Mouse (Mus musculus) forebrain, embryonic 13.5 days (tissue): Measurements from ENCODE around the gene Sarnp. TPM values are rescaled to one million over a fixed set of nuclear protein-coding genes. Genes with fewer than 3 reads are reported as not detected.

Experiments
- ATAC-seq: fragments of 200-750 bp; cut with Nextera tagmentation; 2 replicates; pipeline ENCODE4 v1.8.0; 2017
- H3K27ac ChIP-seq: fragments of 300-500 bp; sonication (generic); 2 replicates; pipeline ENCODE4 v1.5.1; 2015; ENCODE audit warnings: inconsistent platforms, mild to moderate bottlenecking, moderate library complexity
- H3K27me3 ChIP-seq: fragments of 300-500 bp; sonication (generic); 2 replicates; pipeline ENCODE4 v1.6.1; 2015; ENCODE audit warnings: mild to moderate bottlenecking, inconsistent platforms
- H3K36me3 ChIP-seq: fragments of 300-500 bp; sonication (generic); 2 replicates; pipeline ENCODE4 v1.6.1; 2015; ENCODE audit warnings: mild to moderate bottlenecking, inconsistent platforms; ENCODE audit not compliant: poor library complexity, severe bottlenecking
- H3K4me1 ChIP-seq: fragments of 300-500 bp; sonication (generic); 2 replicates; pipeline ENCODE4 v1.6.1; 2015; ENCODE audit warnings: inconsistent platforms
- H3K4me2 ChIP-seq: fragments of 300-500 bp; sonication (generic); 2 replicates; pipeline ENCODE4 v1.6.1; 2015; ENCODE audit warnings: inconsistent platforms, mild to moderate bottlenecking, moderate library complexity
- H3K4me3 ChIP-seq: fragments of 300-500 bp; sonication (generic); 2 replicates; pipeline ENCODE4 v1.5.1; 2015; ENCODE audit warnings: mild to moderate bottlenecking, inconsistent platforms
- H3K9ac ChIP-seq: fragments of 300-500 bp; sonication (generic); 2 replicates; pipeline ENCODE4 v1.6.1; 2015; ENCODE audit warnings: mild to moderate bottlenecking, inconsistent platforms
- H3K9me3 ChIP-seq: fragments of 300-500 bp; sonication (generic); replicated peaks from 2 replicates; pipeline ENCODE4 v1.6.1; 2016; ENCODE audit warnings: inconsistent platforms
- WGBS: fragments of 180-500 bp; shearing (Covaris S2); methylation state at CpG from one replicate; pipeline ENCODE4 v1.1.7; 2015; 5-methylcytosine and 5-hydroxymethylcytosine counted together
- polyA plus RNA-seq: library from polyadenylated mRNA; unstranded; fragments of >200 nt; fragmentation: Nextera tagmentation; extraction: Ambion mirVana; gene quantifications from 2 replicates; pipeline ENCODE4 v1.2.1, GENCODE M21; 2015

Gene Sarnp
- polyA plus RNA-seq, 1 experiment from 2014 or later = 278 TPM

DNA sequence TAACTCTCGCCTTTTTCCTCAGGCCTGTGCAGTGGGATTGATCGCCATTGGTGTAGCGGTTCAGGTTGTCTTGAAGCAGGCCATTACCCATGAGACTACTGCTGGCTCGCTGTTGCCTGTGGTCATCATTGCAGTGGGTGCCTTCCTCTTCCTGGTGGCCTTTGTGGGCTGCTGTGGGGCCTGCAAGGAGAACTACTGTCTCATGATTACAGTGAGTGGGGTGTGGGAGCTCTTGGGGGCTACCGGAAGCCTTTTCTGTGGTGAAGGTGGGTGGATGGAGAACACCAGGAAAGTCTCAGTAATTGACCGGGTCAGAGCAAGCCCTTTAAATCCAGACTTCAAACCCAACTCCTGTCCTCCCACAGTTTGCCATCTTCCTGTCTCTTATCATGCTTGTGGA lies 94.3 kb downstream of the Sarnp start:
- WGBS = 98% methylated on average over 6 of the region's 6 CpGs
- Histone ChIP-seq H3K4me2 (peak overlapping the region; percentile 83; the same call in 1 of the 2 replicates), H3K9me3 (no peaks in the 10 kb centered on the region), H3K9ac (no peak overlapping the region), H3K27ac (no peak overlapping the region), H3K4me1 (peaks cover 16% of the 10 kb centered on the region), H3K4me3 (no peak overlapping the region), H3K27me3 (peaks cover 5% of the 10 kb centered on the region; the same call in 1 of the 2 replicates), H3K36me3 (peaks cover 8% of the 10 kb centered on the region; the same call in 1 of the 2 replicates)
- ATAC-seq = no peak

DNA sequence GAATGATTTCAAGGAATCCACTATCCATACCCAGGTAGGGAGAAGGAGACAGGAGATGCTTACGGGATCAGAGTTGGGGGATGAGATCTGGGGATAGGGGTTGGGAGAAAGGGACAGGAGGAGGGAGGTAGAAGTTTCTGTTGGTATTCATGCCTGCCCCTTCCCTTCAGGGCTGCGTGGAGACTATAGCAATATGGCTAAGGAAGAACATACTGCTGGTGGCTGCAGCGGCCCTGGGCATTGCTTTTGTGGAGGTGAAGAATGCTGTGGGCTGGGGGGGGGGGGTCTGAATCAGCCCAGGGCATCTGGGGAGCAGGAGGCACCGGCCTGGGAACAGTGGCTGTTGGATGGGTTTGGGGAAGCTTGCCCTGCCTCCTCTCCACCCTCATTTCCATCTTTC lies 95.1 kb downstream of the Sarnp start:
- Histone ChIP-seq H3K9me3 (no peaks in the 10 kb centered on the region), H3K4me1 (peaks cover 16% of the 10 kb centered on the region), H3K4me2 (no peak overlapping the region), H3K27ac (no peak overlapping the region), H3K9ac (no peak overlapping the region), H3K36me3 (peaks cover 13% of the 10 kb centered on the region; the same call in 1 of the 2 replicates), H3K27me3 (peaks cover 5% of the 10 kb centered on the region; the same call in 1 of the 2 replicates), H3K4me3 (no peak overlapping the region)
- no peak for ATAC-seq
- WGBS = 79% methylated on average over 4 of the region's 4 CpGs

DNA sequence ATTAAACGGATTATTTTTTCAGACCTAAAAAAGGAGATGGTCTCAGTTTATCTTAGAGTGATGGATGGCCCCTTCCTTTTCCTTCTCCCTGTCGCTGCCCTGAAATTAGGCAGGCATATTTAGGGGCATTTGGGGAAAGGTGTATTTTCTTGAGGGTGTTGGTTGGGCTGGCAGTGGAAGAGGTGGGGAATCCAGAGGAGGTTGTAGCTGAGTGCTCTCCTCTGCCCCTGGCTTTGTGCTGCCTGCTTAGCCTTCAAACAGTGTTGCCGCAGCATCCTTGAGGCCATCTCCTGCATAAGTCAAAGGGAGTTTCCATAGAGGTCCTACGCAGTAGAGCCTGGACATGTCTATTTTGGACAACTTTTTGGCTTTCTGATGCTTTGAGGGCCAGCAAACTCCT lies 95.7 kb downstream of the Sarnp start:
- no peak overlapping the region for H3K4me2 ChIP-seq
- no peak for ATAC-seq
- H3K36me3 ChIP-seq = peaks cover 18% of the 10 kb centered on the region
- H3K9me3 ChIP-seq = no peaks in the 10 kb centered on the region
- H3K4me1 ChIP-seq = peaks cover 16% of the 10 kb centered on the region
- peak overlapping the region; percentile 44; the same call in 1 of the 2 replicates for H3K27ac ChIP-seq
- WGBS = 90% methylated on average over 4 of the region's 4 CpGs
- no peak overlapping the region for H3K4me3 ChIP-seq
- H3K27me3 ChIP-seq = peaks cover 5% of the 10 kb centered on the region; the same call in 1 of the 2 replicates
- H3K9ac ChIP-seq = no peak overlapping the region

DNA sequence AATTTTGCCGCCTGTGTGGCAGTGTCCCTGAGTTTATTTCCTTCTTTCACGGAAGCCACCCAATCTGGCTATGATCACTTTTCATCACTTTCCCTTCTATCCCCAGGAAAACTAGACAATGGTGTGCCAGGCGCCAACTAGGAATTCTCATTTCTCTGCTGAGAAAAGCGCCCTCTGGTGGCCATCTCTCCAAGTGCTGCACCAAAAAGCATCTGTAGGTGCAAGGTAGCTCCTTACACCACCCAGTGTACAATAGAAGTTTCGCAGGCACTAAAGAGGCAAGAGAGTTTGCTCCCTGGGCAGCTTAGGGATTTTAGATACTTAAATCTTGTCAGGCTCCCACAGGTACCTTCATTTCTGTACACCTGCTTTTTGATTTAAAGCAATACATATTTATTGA lies 96.1 kb downstream of the Sarnp start:
- H3K4me2 ChIP-seq = no peak overlapping the region
- no peak overlapping the region for H3K9ac ChIP-seq
- H3K9me3 ChIP-seq = no peaks in the 10 kb centered on the region
- peaks cover 3% of the 10 kb centered on the region; the same call in 1 of the 2 replicates for H3K27me3 ChIP-seq
- no peak overlapping the region for H3K4me3 ChIP-seq
- no peak overlapping the region for H3K27ac ChIP-seq
- 4% methylated on average over 5 of the region's 5 CpGs for WGBS
- peaks cover 22% of the 10 kb centered on the region for H3K36me3 ChIP-seq
- peak; percentile 31 for ATAC-seq
- H3K4me1 ChIP-seq = peaks cover 16% of the 10 kb centered on the region

DNA sequence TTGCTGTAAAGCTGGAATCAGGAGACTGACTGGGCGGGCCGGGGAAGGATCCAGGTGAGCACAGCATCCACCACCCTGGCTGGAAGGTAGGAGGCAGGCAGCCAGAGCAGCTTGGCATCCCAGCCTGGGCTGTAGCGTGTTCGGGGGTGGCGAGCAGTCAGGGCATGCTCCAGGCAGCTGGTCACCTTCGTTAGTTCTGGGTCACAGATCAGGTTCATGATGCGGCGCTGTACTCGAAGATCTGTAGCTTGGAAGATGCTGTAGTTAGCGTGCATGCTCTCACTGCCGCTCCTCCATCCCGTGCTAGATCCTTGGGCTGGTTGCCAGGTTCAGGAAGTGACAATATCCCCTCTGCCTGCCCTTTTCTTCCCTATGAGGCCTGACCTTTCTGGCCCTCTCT lies 96.6 kb downstream of the Sarnp start:
- Histone ChIP-seq H3K36me3 (peaks cover 26% of the 10 kb centered on the region), H3K4me2 (no peak overlapping the region), H3K27ac (no peak overlapping the region), H3K4me3 (no peak overlapping the region), H3K27me3 (no peaks in the 10 kb centered on the region), H3K9ac (peak overlapping the region; percentile 2; the same call in 1 of the 2 replicates), H3K9me3 (no peaks in the 10 kb centered on the region), H3K4me1 (peaks cover 16% of the 10 kb centered on the region)
- no peak for ATAC-seq
- WGBS = 81% methylated on average over 12 of the region's 12 CpGs

DNA sequence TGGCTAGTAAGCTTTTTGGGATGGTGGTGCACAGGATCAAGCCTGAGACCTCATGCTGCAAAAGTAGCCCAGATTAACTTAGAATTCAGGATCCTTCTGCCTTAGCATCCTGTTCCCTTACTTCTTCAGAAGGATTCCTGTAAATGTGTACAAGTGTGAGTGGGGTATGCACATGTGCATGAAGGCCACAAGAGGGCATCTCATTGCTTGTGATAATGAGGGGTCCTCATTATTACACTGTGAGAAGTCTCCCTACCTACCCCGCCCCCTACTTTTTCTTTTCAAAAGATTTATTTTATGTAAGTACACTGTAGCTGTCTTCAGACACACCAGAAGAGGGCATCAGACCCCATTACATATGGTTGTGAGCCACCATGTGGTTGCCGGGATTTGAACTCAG lies 98.4 kb downstream of the Sarnp start:
- Histone ChIP-seq H3K9ac (no peak overlapping the region), H3K9me3 (no peaks in the 10 kb centered on the region), H3K4me3 (no peak overlapping the region), H3K4me1 (peaks cover 6% of the 10 kb centered on the region), H3K36me3 (peaks cover 37% of the 10 kb centered on the region), H3K4me2 (no peak overlapping the region), H3K27ac (no peak overlapping the region), H3K27me3 (no peaks in the 10 kb centered on the region)
- no peak for ATAC-seq
- 84% methylated on average over 2 of the region's 2 CpGs for WGBS

DNA sequence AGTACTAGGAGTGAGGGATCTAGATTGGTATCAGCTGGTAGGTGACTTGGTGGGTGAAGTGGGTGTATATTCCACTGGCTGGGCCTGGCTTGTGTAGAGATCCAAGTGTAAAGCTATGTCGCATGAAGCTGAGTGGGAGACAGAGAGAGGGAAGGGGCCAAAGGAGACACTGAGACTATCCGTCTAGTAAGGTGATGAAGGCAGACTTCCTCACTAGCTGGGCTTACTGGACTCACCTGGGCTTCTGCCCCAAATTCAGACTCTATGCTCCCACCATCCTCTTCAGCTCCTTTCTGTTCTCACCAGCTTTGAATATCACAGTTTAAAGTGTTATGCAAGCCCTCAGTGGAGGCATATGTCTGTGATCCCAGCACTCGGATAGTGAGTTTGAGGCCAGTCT lies 99.5 kb downstream of the Sarnp start:
- no peak for ATAC-seq
- WGBS = 91% methylated on average over 3 of the region's 3 CpGs

DNA sequence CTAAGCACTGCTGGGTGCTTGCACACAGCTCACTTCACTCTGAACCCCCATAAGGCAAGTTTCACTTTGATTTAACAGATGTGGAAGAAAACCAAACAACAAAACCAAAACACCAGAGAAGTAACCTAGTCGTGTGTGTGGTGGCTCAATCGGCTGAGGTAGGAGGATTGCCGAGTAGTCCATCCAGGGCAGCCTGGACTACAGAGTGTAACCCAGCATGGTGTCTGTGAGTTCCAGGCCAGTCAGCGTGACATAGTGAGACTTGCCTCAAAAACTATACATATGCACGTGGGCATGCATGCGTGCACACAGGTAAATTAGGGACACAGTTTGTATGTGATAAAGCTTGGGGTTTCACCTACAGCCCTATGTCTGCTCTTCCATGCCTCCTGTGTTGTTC lies 100.3 kb downstream of the Sarnp start:
- Histone ChIP-seq H3K27me3 (no peaks in the 10 kb centered on the region), H3K9me3 (no peaks in the 10 kb centered on the region), H3K36me3 (peaks cover 37% of the 10 kb centered on the region), H3K4me2 (no peak overlapping the region), H3K4me1 (peaks cover 14% of the 10 kb centered on the region), H3K27ac (no peak overlapping the region), H3K4me3 (no peak overlapping the region), H3K9ac (no peak overlapping the region)
- 94% methylated on average over 6 of the region's 6 CpGs for WGBS
- no peak for ATAC-seq

More for the DNA sequence above, 99.5 kb downstream of the Sarnp start:
- H3K4me3 ChIP-seq = no peak overlapping the region
- peaks cover 37% of the 10 kb centered on the region for H3K36me3 ChIP-seq
- no peak overlapping the region for H3K9ac ChIP-seq
- no peaks in the 10 kb centered on the region for H3K27me3 ChIP-seq
- no peaks in the 10 kb centered on the region for H3K9me3 ChIP-seq
- no peak overlapping the region for H3K27ac ChIP-seq
- no peak overlapping the region for H3K4me2 ChIP-seq
- H3K4me1 ChIP-seq = peaks cover 7% of the 10 kb centered on the region

DNA sequence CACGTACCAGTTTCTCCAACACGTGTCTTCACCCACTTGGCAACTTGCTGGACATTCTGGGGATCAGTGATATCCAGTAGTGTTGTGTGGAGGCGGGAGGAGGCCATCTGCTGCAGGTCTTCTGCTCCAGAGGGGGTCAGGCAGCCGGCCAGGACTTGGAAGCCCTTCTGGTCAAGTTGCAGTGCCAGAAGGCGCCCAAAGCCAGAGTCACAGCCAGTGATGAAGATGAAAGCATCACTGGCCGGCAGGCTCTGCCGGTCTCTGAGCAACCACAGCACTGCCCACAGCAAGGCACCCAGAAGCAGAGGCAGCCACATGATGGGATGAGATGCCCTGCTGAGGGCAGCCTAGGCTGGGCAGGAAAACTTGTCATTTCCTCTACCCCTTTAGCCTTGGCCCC lies 101.1 kb downstream of the Sarnp start:
- H3K4me2 ChIP-seq = no peak overlapping the region
- H3K36me3 ChIP-seq = peaks cover 37% of the 10 kb centered on the region
- no peak overlapping the region for H3K4me3 ChIP-seq
- peaks cover 19% of the 10 kb centered on the region for H3K4me1 ChIP-seq
- 82% methylated on average over 7 of the region's 7 CpGs for WGBS
- H3K9ac ChIP-seq = no peak overlapping the region
- no peaks in the 10 kb centered on the region for H3K9me3 ChIP-seq
- no peak overlapping the region for H3K27ac ChIP-seq
- ATAC-seq = no peak
- H3K27me3 ChIP-seq = no peaks in the 10 kb centered on the region

DNA sequence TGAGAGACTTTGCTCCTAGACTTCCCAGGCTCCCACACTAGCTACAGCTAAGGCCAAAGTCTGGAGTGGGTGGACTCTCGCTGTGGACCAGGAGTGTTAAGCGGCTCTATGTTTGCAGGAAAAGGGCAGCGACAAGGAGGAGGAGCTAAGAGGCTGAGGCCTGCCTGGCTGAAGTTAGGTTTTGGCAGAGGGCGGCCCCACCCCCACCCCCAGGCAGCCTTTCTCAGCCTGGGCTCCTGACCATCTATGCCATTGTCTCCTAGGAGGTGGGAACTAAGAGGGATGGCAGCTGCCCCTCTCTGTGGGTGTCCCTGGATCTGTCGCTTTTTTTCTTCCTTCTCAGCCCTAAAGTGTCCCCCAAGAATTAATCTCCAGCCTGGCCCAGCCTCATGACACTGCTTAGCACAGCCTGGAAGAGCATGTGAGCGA lies 102.1 kb downstream of the Sarnp start:
- Histone ChIP-seq H3K4me1 (peaks cover 27% of the 10 kb centered on the region), H3K36me3 (peaks cover 33% of the 10 kb centered on the region), H3K4me2 (no peak overlapping the region), H3K4me3 (no peak overlapping the region), H3K9me3 (no peaks in the 10 kb centered on the region), H3K9ac (no peak overlapping the region), H3K27ac (no peak overlapping the region), H3K27me3 (no peaks in the 10 kb centered on the region)
- WGBS = 12% methylated on average over 6 of the region's 6 CpGs
- ATAC-seq = no peak

DNA sequence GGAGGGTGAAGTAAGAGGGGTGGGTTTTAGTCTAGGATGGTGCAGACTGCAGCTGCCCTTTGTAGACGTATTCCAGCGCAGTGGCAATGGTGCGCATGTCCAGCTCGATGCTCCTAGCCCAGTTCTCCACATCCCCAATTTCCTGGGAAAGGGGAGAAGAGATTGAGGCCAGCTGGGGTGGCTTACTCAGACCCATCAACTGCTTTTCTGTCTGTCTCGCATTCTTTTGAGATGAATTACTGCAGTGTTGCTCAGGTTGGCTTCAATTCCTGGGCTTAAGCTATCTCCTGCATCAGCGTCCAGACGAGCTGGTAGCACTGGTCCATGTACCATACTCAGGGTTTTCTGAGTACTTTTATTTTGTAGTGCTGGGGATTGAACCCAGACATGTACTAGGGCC lies 102.8 kb downstream of the Sarnp start:
- no peak for ATAC-seq
- no peak overlapping the region for H3K27ac ChIP-seq
- H3K36me3 ChIP-seq = peaks cover 33% of the 10 kb centered on the region
- no peaks in the 10 kb centered on the region for H3K27me3 ChIP-seq
- WGBS = 84% methylated on average over 7 of the region's 7 CpGs
- H3K9me3 ChIP-seq = no peaks in the 10 kb centered on the region
- no peak overlapping the region for H3K9ac ChIP-seq
- H3K4me3 ChIP-seq = no peak overlapping the region
- peaks cover 27% of the 10 kb centered on the region for H3K4me1 ChIP-seq
- no peak overlapping the region for H3K4me2 ChIP-seq

DNA sequence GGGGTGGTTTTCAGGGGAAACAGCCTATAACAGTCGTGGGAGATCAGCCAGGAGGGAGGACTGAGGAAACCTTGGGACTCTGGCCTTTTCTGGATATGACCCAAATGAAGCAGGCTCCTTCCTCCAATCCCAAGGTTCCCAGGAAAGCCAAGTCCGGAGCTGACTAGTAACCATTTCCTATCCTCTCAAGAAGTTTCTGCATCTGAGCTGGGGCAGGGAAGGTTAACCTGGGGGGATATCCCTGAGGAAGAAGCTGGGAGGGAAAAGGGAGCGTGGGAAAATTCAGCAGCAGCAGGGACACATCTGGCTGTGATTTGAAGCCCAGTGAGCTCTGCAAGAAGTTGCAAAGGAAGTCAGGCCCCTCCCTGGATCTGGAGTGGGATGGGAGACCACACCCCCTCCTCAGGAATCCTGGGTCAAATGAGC lies 103.6 kb downstream of the Sarnp start:
- H3K4me2 ChIP-seq = no peak overlapping the region
- H3K27me3 ChIP-seq = no peaks in the 10 kb centered on the region
- WGBS = 77% methylated on average over 3 of the region's 3 CpGs
- H3K4me1 ChIP-seq = peaks cover 27% of the 10 kb centered on the region
- peaks cover 33% of the 10 kb centered on the region for H3K36me3 ChIP-seq
- no peak for ATAC-seq
- 0 out of 2 replicates have a peak overlapping the region, but pooled peaks have one; percentile 12 for H3K9ac ChIP-seq
- no peak overlapping the region for H3K27ac ChIP-seq
- no peaks in the 10 kb centered on the region for H3K9me3 ChIP-seq
- no peak overlapping the region for H3K4me3 ChIP-seq

DNA sequence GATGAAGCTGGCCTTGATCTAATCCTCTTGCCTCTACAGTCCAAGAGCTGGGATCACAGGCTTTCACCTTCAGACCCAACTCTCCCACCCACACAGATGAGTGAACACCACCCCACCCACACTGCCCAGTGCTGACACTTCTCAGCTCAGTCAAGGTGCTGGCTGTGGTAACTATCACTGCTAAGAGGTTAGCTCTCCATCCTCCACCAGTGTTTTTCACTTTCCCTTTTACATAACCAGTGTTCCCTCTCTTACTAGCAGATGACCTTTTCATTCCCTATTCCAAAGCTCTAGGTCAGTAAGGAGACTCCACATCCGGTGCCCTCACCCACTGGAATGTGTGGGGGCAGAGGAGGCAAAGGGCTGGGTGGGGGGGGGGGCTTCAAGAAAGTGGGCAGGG lies 104.1 kb downstream of the Sarnp start:
- Histone ChIP-seq H3K4me3 (no peak overlapping the region), H3K9me3 (no peaks in the 10 kb centered on the region), H3K36me3 (peaks cover 31% of the 10 kb centered on the region), H3K27me3 (no peaks in the 10 kb centered on the region), H3K27ac (no peak overlapping the region), H3K9ac (0 out of 2 replicates have a peak overlapping the region, but pooled peaks have one; percentile 12), H3K4me2 (no peak overlapping the region), H3K4me1 (peaks cover 27% of the 10 kb centered on the region)
- 67% methylated on average over 1 of the region's 1 CpGs for WGBS
- no peak for ATAC-seq
